Mouse (Mus musculus): ENCODE measurements around the gene Gpr162.

The Gpr162 gene

DNA sequence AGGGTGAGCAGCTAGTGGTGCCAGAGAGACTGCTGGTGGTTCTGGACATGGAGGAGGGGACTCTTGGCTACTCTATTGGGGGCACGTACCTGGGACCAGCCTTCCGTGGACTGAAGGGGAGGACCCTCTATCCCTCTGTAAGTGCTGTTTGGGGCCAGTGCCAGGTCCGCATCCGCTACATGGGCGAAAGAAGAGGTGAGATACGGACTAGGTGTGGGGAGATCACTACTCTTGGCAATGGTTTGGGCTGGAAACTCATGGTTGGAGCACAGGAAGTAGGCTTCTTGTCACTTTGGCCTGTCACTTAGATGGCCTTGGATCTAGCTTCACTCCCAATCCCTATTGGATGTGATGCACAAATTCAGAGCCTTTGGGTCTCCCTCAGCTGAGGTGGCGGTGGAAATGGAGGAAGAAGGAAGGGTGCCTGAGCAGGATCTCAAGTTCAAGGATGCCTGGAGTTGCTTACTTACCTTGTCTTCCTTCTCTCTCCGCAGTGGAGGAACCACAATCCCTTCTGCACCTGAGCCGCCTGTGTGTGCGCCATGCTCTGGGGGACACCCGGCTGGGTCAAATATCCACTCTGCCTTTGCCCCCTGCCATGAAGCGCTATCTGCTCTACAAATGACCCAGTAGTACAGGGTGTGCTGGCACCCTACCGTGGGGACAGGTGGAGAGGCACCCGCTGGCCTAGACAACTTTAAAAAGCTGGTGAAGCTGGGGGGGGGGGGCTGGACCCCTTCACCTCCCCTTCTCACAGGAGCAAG, 53.8 kb downstream of the Gpr162 start:
- no peak for DNase-seq

DNA sequence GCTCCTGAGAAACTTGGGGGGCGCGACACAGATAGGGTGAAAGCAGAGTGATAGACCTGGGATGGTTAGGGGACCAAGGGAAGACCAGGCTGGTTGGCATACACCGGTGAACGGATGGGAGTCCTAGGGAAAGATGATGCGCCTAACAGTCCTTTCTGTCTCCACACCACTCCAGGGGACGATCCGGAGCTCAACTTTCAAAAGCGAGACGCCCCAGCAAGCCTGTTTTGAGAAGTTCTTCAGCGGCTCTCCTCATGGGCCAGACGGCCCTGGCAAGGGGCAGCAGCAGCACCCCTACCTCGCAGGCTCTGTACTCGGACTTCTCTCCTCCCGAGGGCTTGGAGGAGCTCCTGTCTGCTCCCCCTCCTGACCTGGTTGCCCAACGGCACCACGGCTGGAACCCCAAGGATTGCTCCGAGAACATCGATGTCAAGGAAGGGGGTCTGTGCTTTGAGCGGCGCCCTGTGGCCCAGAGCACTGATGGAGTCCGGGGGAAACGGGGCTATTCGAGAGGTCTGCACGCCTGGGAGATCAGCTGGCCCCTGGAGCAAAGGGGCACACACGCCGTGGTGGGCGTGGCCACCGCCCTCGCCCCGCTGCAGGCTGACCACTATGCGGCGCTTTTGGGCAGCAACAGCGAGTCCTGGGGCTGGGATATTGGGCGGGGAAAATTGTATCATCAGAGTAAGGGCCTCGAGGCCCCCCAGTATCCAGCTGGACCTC, 54.6 kb downstream of the Gpr162 start:
- DNase-seq, result peak; percentile 61
